Mouse (Mus musculus) hindbrain, embryonic 11.5 days (tissue): Measurements from ENCODE around the gene Smim9. TPM values are rescaled to one million over a fixed set of nuclear protein-coding genes. Genes with fewer than 3 reads are reported as not detected.

Experiments
- ATAC-seq: fragments of 200-750 bp; cut with Nextera tagmentation; 2 replicates; pipeline ENCODE4 v1.8.0; 2017; ENCODE audit warnings: mild to moderate bottlenecking, moderate TSS enrichment, moderate library complexity; ENCODE audit not compliant: low FRiP score
- DNase-seq: peaks from one replicate; pipeline ENCODE4 v3.0.0-alpha.2; 2015; ENCODE audit warnings: low spot score
- H3K27ac ChIP-seq: fragments of 300-500 bp; sonication (generic); 2 replicates; pipeline ENCODE4 v1.5.1; 2014; ENCODE audit warnings: mild to moderate bottlenecking, low read depth, low read length
- H3K27me3 ChIP-seq: fragments of 300-500 bp; sonication (generic); 2 replicates; pipeline ENCODE4 v1.6.1; 2014; ENCODE audit warnings: mild to moderate bottlenecking, low read length, moderate library complexity, mixed read lengths; ENCODE audit not compliant: control insufficient read depth, insufficient read depth
- H3K36me3 ChIP-seq: fragments of 300-500 bp; sonication (generic); 2 replicates; pipeline ENCODE4 v1.6.1; 2014; ENCODE audit warnings: mild to moderate bottlenecking, low read length, moderate library complexity, mixed read lengths; ENCODE audit not compliant: control insufficient read depth, insufficient read depth
- H3K4me1 ChIP-seq: fragments of 300-500 bp; sonication (generic); replicated peaks from 2 replicates; pipeline ENCODE4 v1.6.1; 2014; ENCODE audit warnings: low read length, mixed read lengths; ENCODE audit not compliant: control insufficient read depth, insufficient read depth
- H3K4me2 ChIP-seq: fragments of 300-500 bp; sonication (generic); replicated peaks from 2 replicates; pipeline ENCODE4 v1.6.1; 2014; ENCODE audit warnings: mild to moderate bottlenecking, low read depth, low read length
- H3K4me3 ChIP-seq: fragments of 300-500 bp; sonication (generic); 2 replicates; pipeline ENCODE4 v1.5.1; 2014; ENCODE audit warnings: low read depth, low read length
- H3K9ac ChIP-seq: fragments of 300-500 bp; sonication (generic); 2 replicates; pipeline ENCODE4 v1.6.1; 2014; ENCODE audit warnings: low read depth, low read length
- H3K9me3 ChIP-seq: fragments of 300-500 bp; sonication (generic); 2 replicates; pipeline ENCODE4 v1.6.1; 2016; ENCODE audit warnings: low read length; ENCODE audit not compliant: control insufficient read depth
- WGBS: fragments of 180-500 bp; shearing (Covaris S2); extraction: QIAGEN DNeasy Blood & Tissue Kit; methylation state at CpG from one replicate; pipeline ENCODE4 v1.1.7; 2014; 5-methylcytosine and 5-hydroxymethylcytosine counted together
- polyA plus RNA-seq: library from polyadenylated mRNA; unstranded; fragments of >200 nt; fragmentation: Nextera tagmentation; extraction: Ambion mirVana; gene quantifications from 2 replicates; pipeline ENCODE4 v1.2.1, GENCODE M21; 2014

Smim9 gene
- polyA plus RNA-seq, 1 experiment from 2014 or later, result not detected

GRCm38 (mm10) chrX:75096163-75096770 lies 67.3 kb downstream of the Smim9 start:
- Histone ChIP-seq H3K4me1 (no peaks in the 10 kb centered on the region), H3K9ac (peak overlapping the region; percentile 58), H3K4me3 (peak overlapping the region; percentile 50), H3K36me3 (no peaks in the 10 kb centered on the region), H3K4me2 (peak overlapping the region; percentile 49), H3K9me3 (no peaks in the 10 kb centered on the region), H3K27ac (no peak overlapping the region), H3K27me3 (no peaks in the 10 kb centered on the region)
- 18% methylated on average over 22 of the region's 23 CpGs for WGBS
- ATAC-seq, result peak; percentile 28; the same call in 1 of the 2 replicates
- DNase-seq, result peak; percentile 28

Other genes with a start within 250 kb of the Smim9 start
- gene Gab3, start 78.3 kb downstream of the Smim9 start, polyA plus RNA-seq, result 0.81 and 1.5 TPM in 2 replicates
- gene Dkc1, start 67.9 kb downstream of the Smim9 start, polyA plus RNA-seq, result 117 and 123 TPM in 2 replicates
- 25.0 and 28.0 TPM in 2 replicates for gene Mpp1, start 32.8 kb downstream of the Smim9 start, polyA plus RNA-seq
- 37.5 and 44.6 TPM in 2 replicates for gene Fundc2, start 218.6 kb upstream of the Smim9 start, polyA plus RNA-seq
- 0.73 and 1.0 TPM in 2 replicates for gene F8, start 218.8 kb upstream of the Smim9 start, polyA plus RNA-seq